Mouse (Mus musculus): ENCODE data around the gene Gm20388. TPM values are rescaled to one million over a fixed set of nuclear protein-coding genes. Genes with fewer than 3 reads are reported as not detected.

The Gm20388 gene
- total and polyA plus RNA-seq, 3 experiments, result 0.02 to 0.05 TPM; not detected in 1

- TF ChIP-seq GATA2 (IDR thresholded peaks at IDR 0.05; ENCODE audit: borderline replicate concordance, low read depth, low read length) (no peak), TAL1 (conservative IDR thresholded peaks at IDR 0.05; ENCODE audit: low read depth, low read length) (no peak), GATA1 (IDR thresholded peaks at IDR 0.05; ENCODE audit: borderline replicate concordance, low read length) (no peak), POLR2AphosphoS5 (IDR thresholded peaks at IDR 0.05; ENCODE audit: insufficient replicate concordance, low read depth, low read length) (no peak)
- Histone ChIP-seq H3K27me3 (ENCODE audit: insufficient read depth, low read length) (peaks cover 2% of the 10 kb centered on the region), H3K4me1 (ENCODE audit: insufficient read depth, low read depth, low read length) (no peaks in the 10 kb centered on the region), H3K36me3 (replicated peaks) (no peaks in the 10 kb centered on the region), H3K4me3 (ENCODE audit: low read depth, low read length) (no peak overlapping the region), H3K9me3 (replicated peaks) (no peaks in the 10 kb centered on the region)
- no peak for ATAC-seq (ENCODE audit: extremely low read depth, insufficient number of reproducible peaks, low FRiP score, poor library complexity, severe bottlenecking)
- DNase-seq (ENCODE audit: low spot score), result no peak
These were observed 257.2 kb downstream of the Gm20388 start for GRCm38 (mm10) chr8:120167821-120168220.

GRCm38 (mm10) chr8:120169119-120169518, 258.5 kb downstream of the Gm20388 start:
- DNase-seq (ENCODE audit: low spot score) (no peak), ATAC-seq (ENCODE audit: extremely low read depth, insufficient number of reproducible peaks, low FRiP score, poor library complexity, severe bottlenecking) (no peak)
- Histone ChIP-seq H3K27me3 (ENCODE audit: insufficient read depth, low read length) (peaks cover 2% of the 10 kb centered on the region), H3K36me3 (replicated peaks) (no peaks in the 10 kb centered on the region), H3K4me1 (ENCODE audit: insufficient read depth, low read depth, low read length) (no peaks in the 10 kb centered on the region), H3K9me3 (replicated peaks) (no peaks in the 10 kb centered on the region), H3K4me3 (ENCODE audit: low read depth, low read length) (no peak overlapping the region)
- no peak for TF ChIP-seq GATA1 (IDR thresholded peaks at IDR 0.05; ENCODE audit: borderline replicate concordance, low read length)
- no peak for TF ChIP-seq CTCF (IDR thresholded peaks at IDR 0.05; ENCODE audit: low read depth, low read length)
- TF ChIP-seq POLR2AphosphoS5 (IDR thresholded peaks at IDR 0.05; ENCODE audit: insufficient replicate concordance, low read depth, low read length), result no peak
- no peak for TF ChIP-seq GATA2 (IDR thresholded peaks at IDR 0.05; ENCODE audit: borderline replicate concordance, low read depth, low read length)
- TF ChIP-seq TAL1 (conservative IDR thresholded peaks at IDR 0.05; ENCODE audit: low read depth, low read length), result no peak

- ATAC-seq (ENCODE audit: extremely low read depth, insufficient number of reproducible peaks, low FRiP score, poor library complexity, severe bottlenecking), result no peak
- TF ChIP-seq GATA1 (IDR thresholded peaks at IDR 0.05; ENCODE audit: borderline replicate concordance, low read length) (no peak), TAL1 (conservative IDR thresholded peaks at IDR 0.05; ENCODE audit: low read depth, low read length) (no peak), CTCF (IDR thresholded peaks at IDR 0.05; ENCODE audit: low read depth, low read length) (no peak), POLR2AphosphoS5 (IDR thresholded peaks at IDR 0.05; ENCODE audit: insufficient replicate concordance, low read depth, low read length) (no peak), GATA2 (IDR thresholded peaks at IDR 0.05; ENCODE audit: borderline replicate concordance, low read depth, low read length) (no peak)
- H3K4me3 ChIP-seq (ENCODE audit: low read depth, low read length), result no peak overlapping the region
These were observed 262.6 kb downstream of the Gm20388 start for GRCm38 (mm10) chr8:120173195-120173594.

GRCm38 (mm10) chr8:120174606-120175005, 264.0 kb downstream of the Gm20388 start:
- H3K36me3 ChIP-seq (replicated peaks), result no peaks in the 10 kb centered on the region
- H3K9me3 ChIP-seq (replicated peaks), result no peaks in the 10 kb centered on the region
- ATAC-seq (ENCODE audit: extremely low read depth, insufficient number of reproducible peaks, low FRiP score, poor library complexity, severe bottlenecking) (no peak), DNase-seq (ENCODE audit: low spot score) (no peak)
- peaks cover 15% of the 10 kb centered on the region for H3K4me1 ChIP-seq (ENCODE audit: insufficient read depth, low read depth, low read length)
- TF ChIP-seq GATA2 (IDR thresholded peaks at IDR 0.05; ENCODE audit: borderline replicate concordance, low read depth, low read length) (no peak), CTCF (IDR thresholded peaks at IDR 0.05; ENCODE audit: low read depth, low read length) (no peak), POLR2AphosphoS5 (IDR thresholded peaks at IDR 0.05; ENCODE audit: insufficient replicate concordance, low read depth, low read length) (no peak), TAL1 (conservative IDR thresholded peaks at IDR 0.05; ENCODE audit: low read depth, low read length) (no peak), GATA1 (IDR thresholded peaks at IDR 0.05; ENCODE audit: borderline replicate concordance, low read length) (no peak)
- H3K27me3 ChIP-seq (ENCODE audit: insufficient read depth, low read length), result peaks cover 19% of the 10 kb centered on the region
- H3K4me3 ChIP-seq (ENCODE audit: low read depth, low read length), result no peak overlapping the region

More at GRCm38 (mm10) chr8:120173195-120173594, 262.6 kb downstream of the Gm20388 start:
- Histone ChIP-seq H3K27me3 (ENCODE audit: insufficient read depth, low read length) (peaks cover 15% of the 10 kb centered on the region), H3K4me1 (ENCODE audit: insufficient read depth, low read depth, low read length) (peaks cover 6% of the 10 kb centered on the region), H3K9me3 (replicated peaks) (no peaks in the 10 kb centered on the region), H3K36me3 (replicated peaks) (no peaks in the 10 kb centered on the region)
- no peak for DNase-seq (ENCODE audit: low spot score)

GRCm38 (mm10) chr8:120176605-120177004, 266.0 kb downstream of the Gm20388 start:
- Histone ChIP-seq H3K4me1 (ENCODE audit: insufficient read depth, low read depth, low read length) (peaks cover 15% of the 10 kb centered on the region), H3K27me3 (ENCODE audit: insufficient read depth, low read length) (peaks cover 25% of the 10 kb centered on the region), H3K9me3 (replicated peaks) (no peaks in the 10 kb centered on the region), H3K36me3 (replicated peaks) (no peaks in the 10 kb centered on the region), H3K4me3 (ENCODE audit: low read depth, low read length) (no peak overlapping the region)
- no peak for DNase-seq (ENCODE audit: low spot score)
- ATAC-seq (ENCODE audit: extremely low read depth, insufficient number of reproducible peaks, low FRiP score, poor library complexity, severe bottlenecking), result no peak
- TF ChIP-seq TAL1 (conservative IDR thresholded peaks at IDR 0.05; ENCODE audit: low read depth, low read length), result no peak
- no peak for TF ChIP-seq POLR2AphosphoS5 (IDR thresholded peaks at IDR 0.05; ENCODE audit: insufficient replicate concordance, low read depth, low read length)
- TF ChIP-seq CTCF (IDR thresholded peaks at IDR 0.05; ENCODE audit: low read depth, low read length), result no peak
- no peak for TF ChIP-seq GATA2 (IDR thresholded peaks at IDR 0.05; ENCODE audit: borderline replicate concordance, low read depth, low read length)
- TF ChIP-seq GATA1 (IDR thresholded peaks at IDR 0.05; ENCODE audit: borderline replicate concordance, low read length), result no peak

- no peak for DNase-seq (ENCODE audit: low spot score)
- no peak for ATAC-seq (ENCODE audit: extremely low read depth, insufficient number of reproducible peaks, low FRiP score, poor library complexity, severe bottlenecking)
- no peak within 1 kb of the TSS for H3K4me3 ChIP-seq (ENCODE audit: low read depth, low read length)
- H3K27me3 ChIP-seq (ENCODE audit: insufficient read depth, low read length), result peaks cover 28% of the 10 kb centered on the region
- no peaks in the 10 kb centered on the region for H3K9me3 ChIP-seq (replicated peaks)
- H3K4me1 ChIP-seq (ENCODE audit: insufficient read depth, low read depth, low read length), result peaks cover 15% of the 10 kb centered on the region
- H3K36me3 ChIP-seq (replicated peaks), result no peaks in the 10 kb centered on the region
- TF ChIP-seq GATA2 (IDR thresholded peaks at IDR 0.05; ENCODE audit: borderline replicate concordance, low read depth, low read length) (no peak), TAL1 (conservative IDR thresholded peaks at IDR 0.05; ENCODE audit: low read depth, low read length) (no peak), GATA1 (IDR thresholded peaks at IDR 0.05; ENCODE audit: borderline replicate concordance, low read length) (no peak), CTCF (IDR thresholded peaks at IDR 0.05; ENCODE audit: low read depth, low read length) (no peak), POLR2AphosphoS5 (IDR thresholded peaks at IDR 0.05; ENCODE audit: insufficient replicate concordance, low read depth, low read length) (no peak)
These were observed 266.9 kb downstream of the Gm20388 start, which contains the start of gene Fam92b for GRCm38 (mm10) chr8:120177318-120178123. Gene Fam92b (minus strand): TSS chr8:120177466.

All from G1E (cell line).